Mouse (Mus musculus) mesoderm, embryonic 11.5 days (tissue): ENCODE measurements around the gene Rtel1.

Source experiments
- DNase-seq: peaks from one replicate; pipeline ENCODE4 v3.0.0-alpha.2; 2012; ENCODE audit warnings: low read depth, low spot score

Gene Rtel1

GRCm38 (mm10) chr2:181326098-181326497 lies 6.6 kb downstream of the Rtel1 start:
- DNase-seq = no peak

- DNase-seq = no peak
These were observed 13.0 kb downstream of the Rtel1 start for GRCm38 (mm10) chr2:181332542-181332941.

GRCm38 (mm10) chr2:181334023-181334422 lies 14.5 kb downstream of the Rtel1 start:
- DNase-seq = peak; percentile 65

GRCm38 (mm10) chr2:181340426-181340825 lies 20.9 kb downstream of the Rtel1 start:
- no peak for DNase-seq

- no peak for DNase-seq
These were observed 23.2 kb downstream of the Rtel1 start for GRCm38 (mm10) chr2:181342766-181343165.

- DNase-seq = no peak
These were observed 37.2 kb downstream of the Rtel1 start for GRCm38 (mm10) chr2:181356780-181357179.

- DNase-seq = no peak
These were observed 44.4 kb downstream of the Rtel1 start for GRCm38 (mm10) chr2:181363946-181364345.

GRCm38 (mm10) chr2:181364487-181364859 lies 44.9 kb downstream of the Rtel1 start:
- no peak for DNase-seq

GRCm38 (mm10) chr2:181364860-181365596 lies 45.5 kb downstream of the Rtel1 start, which contains the start of the genes Zgpat and Arfrp1:
TSS of gene Zgpat (plus strand) at chr2:181364928.
TSS of gene Arfrp1 (minus strand) at chr2:181365404.
- DNase-seq = peak; percentile 89

GRCm38 (mm10) chr2:181365655-181366075 lies 46.1 kb downstream of the Rtel1 start:
- no peak for DNase-seq

GRCm38 (mm10) chr2:181370001-181370400 lies 50.5 kb downstream of the Rtel1 start:
- no peak for DNase-seq

- DNase-seq = peak; percentile 34
These were observed 56.2 kb downstream of the Rtel1 start for GRCm38 (mm10) chr2:181375787-181376186.

- DNase-seq = no peak
These were observed 57.7 kb downstream of the Rtel1 start for GRCm38 (mm10) chr2:181377230-181377629.

GRCm38 (mm10) chr2:181378701-181379100 lies 59.2 kb downstream of the Rtel1 start:
- DNase-seq = no peak

- no peak for DNase-seq
These were observed 60.2 kb downstream of the Rtel1 start, which contains the start of gene Lime1 for GRCm38 (mm10) chr2:181379778-181380177. TSS of gene Lime1 (plus strand) at chr2:181380078.

GRCm38 (mm10) chr2:181380251-181380650 lies 60.7 kb downstream of the Rtel1 start:
- no peak for DNase-seq

- DNase-seq = no peak
These were observed 61.6 kb downstream of the Rtel1 start for GRCm38 (mm10) chr2:181381107-181381506.

GRCm38 (mm10) chr2:181381631-181382306 lies 62.2 kb downstream of the Rtel1 start:
- no peak for DNase-seq

GRCm38 (mm10) chr2:181384463-181384862 lies 64.9 kb downstream of the Rtel1 start:
- DNase-seq = no peak

- DNase-seq = no peak
These were observed 65.4 kb downstream of the Rtel1 start for GRCm38 (mm10) chr2:181384919-181385391.

- no peak for DNase-seq
These were observed 66.3 kb downstream of the Rtel1 start for GRCm38 (mm10) chr2:181385885-181386284.

- DNase-seq = no peak
These were observed 67.2 kb downstream of the Rtel1 start for GRCm38 (mm10) chr2:181386663-181387210.
